Mouse (Mus musculus): ENCODE data around the gene Rpap3. TPM values are rescaled to one million over a fixed set of nuclear protein-coding genes. Genes with fewer than 3 reads are reported as not detected.

Gene Rpap3
- polyA plus RNA-seq, 1 experiment from 2014 or later, result 50.3 TPM

- WGBS, result 96% methylated on average over 5 of the region's 5 CpGs
- Histone ChIP-seq H3K9ac (replicated peaks; ENCODE audit: low read length) (no peak overlapping the region), H3K4me3 (replicated peaks; ENCODE audit: low read depth, low read length) (no peak overlapping the region), H3K9me3 (ENCODE audit: control insufficient read depth, low read length) (no peaks in the 10 kb centered on the region), H3K27me3 (ENCODE audit: control insufficient read depth, insufficient read depth, low read length) (no peaks in the 10 kb centered on the region), H3K4me1 (ENCODE audit: control insufficient read depth, insufficient read depth, low read length) (no peaks in the 10 kb centered on the region), H3K4me2 (ENCODE audit: low read length) (no peak overlapping the region), H3K36me3 (ENCODE audit: control insufficient read depth, insufficient read depth, low read length) (peaks cover 81% of the 10 kb centered on the region), H3K27ac (replicated peaks; ENCODE audit: low read depth, low read length) (no peak overlapping the region)
- ATAC-seq (ENCODE audit: low FRiP score, low TSS enrichment) (no peak), DNase-seq (no peak)
Measured at GRCm38 (mm10) chr15:97693411-97693810, 12.2 kb downstream of the Rpap3 start.

GRCm38 (mm10) chr15:97684118-97684517, 21.5 kb downstream of the Rpap3 start:
- Histone ChIP-seq H3K27ac (replicated peaks; ENCODE audit: low read depth, low read length) (no peak overlapping the region), H3K9ac (replicated peaks; ENCODE audit: low read length) (no peak overlapping the region), H3K4me1 (ENCODE audit: control insufficient read depth, insufficient read depth, low read length) (no peaks in the 10 kb centered on the region), H3K27me3 (ENCODE audit: control insufficient read depth, insufficient read depth, low read length) (no peaks in the 10 kb centered on the region), H3K4me3 (replicated peaks; ENCODE audit: low read depth, low read length) (no peak overlapping the region), H3K9me3 (ENCODE audit: control insufficient read depth, low read length) (no peaks in the 10 kb centered on the region), H3K4me2 (ENCODE audit: low read length) (no peak overlapping the region), H3K36me3 (ENCODE audit: control insufficient read depth, insufficient read depth, low read length) (peaks cover 86% of the 10 kb centered on the region)
- ATAC-seq (ENCODE audit: low FRiP score, low TSS enrichment) (no peak), DNase-seq (no peak)
- 96% methylated on average over 9 of the region's 9 CpGs for WGBS

GRCm38 (mm10) chr15:97682053-97682452, 23.6 kb downstream of the Rpap3 start:
- Histone ChIP-seq H3K27ac (replicated peaks; ENCODE audit: low read depth, low read length) (no peak overlapping the region), H3K9ac (replicated peaks; ENCODE audit: low read length) (no peak overlapping the region), H3K36me3 (ENCODE audit: control insufficient read depth, insufficient read depth, low read length) (peaks cover 87% of the 10 kb centered on the region), H3K4me1 (ENCODE audit: control insufficient read depth, insufficient read depth, low read length) (no peaks in the 10 kb centered on the region), H3K27me3 (ENCODE audit: control insufficient read depth, insufficient read depth, low read length) (no peaks in the 10 kb centered on the region), H3K9me3 (ENCODE audit: control insufficient read depth, low read length) (no peaks in the 10 kb centered on the region), H3K4me2 (ENCODE audit: low read length) (no peak overlapping the region), H3K4me3 (replicated peaks; ENCODE audit: low read depth, low read length) (no peak overlapping the region)
- WGBS, result 87% methylated on average over 8 of the region's 8 CpGs
- DNase-seq (no peak), ATAC-seq (ENCODE audit: low FRiP score, low TSS enrichment) (no peak)

GRCm38 (mm10) chr15:97679991-97680681, 25.5 kb downstream of the Rpap3 start:
- Histone ChIP-seq H3K4me3 (replicated peaks; ENCODE audit: low read depth, low read length) (no peak overlapping the region), H3K9ac (replicated peaks; ENCODE audit: low read length) (no peak overlapping the region), H3K36me3 (ENCODE audit: control insufficient read depth, insufficient read depth, low read length) (peaks cover 85% of the 10 kb centered on the region), H3K27ac (replicated peaks; ENCODE audit: low read depth, low read length) (peak overlapping the region; percentile 70), H3K9me3 (ENCODE audit: control insufficient read depth, low read length) (no peaks in the 10 kb centered on the region), H3K4me1 (ENCODE audit: control insufficient read depth, insufficient read depth, low read length) (no peaks in the 10 kb centered on the region), H3K4me2 (ENCODE audit: low read length) (peak overlapping the region; percentile 7), H3K27me3 (ENCODE audit: control insufficient read depth, insufficient read depth, low read length) (no peaks in the 10 kb centered on the region)
- ATAC-seq (ENCODE audit: low FRiP score, low TSS enrichment), result no peak
- peak; percentile 44 for DNase-seq
- WGBS, result 68% methylated on average over 18 of the region's 18 CpGs

DNA sequence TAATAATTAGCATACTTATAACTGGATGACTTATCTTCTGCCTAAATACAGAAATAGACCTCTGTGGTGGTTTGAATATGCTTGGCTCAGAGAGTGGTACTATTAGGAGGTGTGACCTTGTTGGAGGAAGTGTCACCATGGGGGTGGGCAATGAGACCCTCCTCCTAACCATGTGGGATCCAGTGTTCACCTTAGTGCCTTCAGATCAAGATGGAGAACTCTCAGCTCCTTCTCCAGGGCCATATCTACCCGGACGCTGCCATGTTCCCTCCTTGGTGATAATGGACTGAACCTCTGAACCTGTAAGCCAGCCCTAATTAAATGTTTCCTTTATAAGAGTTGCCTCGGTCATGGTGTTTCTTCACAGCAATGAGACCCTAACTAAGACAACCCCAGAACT, 28.3 kb downstream of the Rpap3 start:
- no peak for DNase-seq
- 95% methylated on average over 3 of the region's 3 CpGs for WGBS
- peaks cover 73% of the 10 kb centered on the region for H3K36me3 ChIP-seq (ENCODE audit: control insufficient read depth, insufficient read depth, low read length)
- no peak for ATAC-seq (ENCODE audit: low FRiP score, low TSS enrichment)
- peaks cover 6% of the 10 kb centered on the region for H3K4me1 ChIP-seq (ENCODE audit: control insufficient read depth, insufficient read depth, low read length)
- no peak overlapping the region for H3K27ac ChIP-seq (replicated peaks; ENCODE audit: low read depth, low read length)
- no peaks in the 10 kb centered on the region for H3K27me3 ChIP-seq (ENCODE audit: control insufficient read depth, insufficient read depth, low read length)
- H3K4me3 ChIP-seq (replicated peaks; ENCODE audit: low read depth, low read length), result no peak overlapping the region
- H3K9ac ChIP-seq (replicated peaks; ENCODE audit: low read length), result no peak overlapping the region
- H3K4me2 ChIP-seq (ENCODE audit: low read length), result no peak overlapping the region
- H3K9me3 ChIP-seq (ENCODE audit: control insufficient read depth, low read length), result no peaks in the 10 kb centered on the region

DNA sequence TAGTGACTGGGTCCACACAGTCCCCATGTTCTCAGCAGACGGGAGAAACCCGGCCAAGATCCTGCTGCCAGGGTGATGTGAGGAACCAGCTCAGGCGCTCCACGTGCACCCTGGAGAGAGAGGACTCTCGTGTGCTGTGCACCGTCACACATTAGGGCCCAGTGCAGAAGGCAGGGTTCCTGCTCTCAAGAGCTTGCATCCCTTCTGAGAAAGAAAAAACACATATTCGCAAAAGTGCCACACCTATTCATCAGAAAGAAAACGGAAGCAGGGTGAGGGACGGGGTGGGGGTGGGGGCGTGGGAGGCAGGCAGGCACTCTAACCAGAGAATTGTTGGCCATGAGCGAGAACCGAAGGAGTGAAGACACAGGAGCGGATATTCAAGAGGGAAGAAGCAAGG, 29.7 kb downstream of the Rpap3 start:
- Histone ChIP-seq H3K4me1 (ENCODE audit: control insufficient read depth, insufficient read depth, low read length) (peaks cover 14% of the 10 kb centered on the region), H3K4me3 (replicated peaks; ENCODE audit: low read depth, low read length) (no peak overlapping the region), H3K4me2 (ENCODE audit: low read length) (no peak overlapping the region), H3K36me3 (ENCODE audit: control insufficient read depth, insufficient read depth, low read length) (peaks cover 61% of the 10 kb centered on the region), H3K27me3 (ENCODE audit: control insufficient read depth, insufficient read depth, low read length) (no peaks in the 10 kb centered on the region), H3K9ac (replicated peaks; ENCODE audit: low read length) (no peak overlapping the region), H3K9me3 (ENCODE audit: control insufficient read depth, low read length) (no peaks in the 10 kb centered on the region), H3K27ac (replicated peaks; ENCODE audit: low read depth, low read length) (no peak overlapping the region)
- ATAC-seq (ENCODE audit: low FRiP score, low TSS enrichment), result no peak
- 95% methylated on average over 13 of the region's 13 CpGs for WGBS
- DNase-seq, result no peak

DNA sequence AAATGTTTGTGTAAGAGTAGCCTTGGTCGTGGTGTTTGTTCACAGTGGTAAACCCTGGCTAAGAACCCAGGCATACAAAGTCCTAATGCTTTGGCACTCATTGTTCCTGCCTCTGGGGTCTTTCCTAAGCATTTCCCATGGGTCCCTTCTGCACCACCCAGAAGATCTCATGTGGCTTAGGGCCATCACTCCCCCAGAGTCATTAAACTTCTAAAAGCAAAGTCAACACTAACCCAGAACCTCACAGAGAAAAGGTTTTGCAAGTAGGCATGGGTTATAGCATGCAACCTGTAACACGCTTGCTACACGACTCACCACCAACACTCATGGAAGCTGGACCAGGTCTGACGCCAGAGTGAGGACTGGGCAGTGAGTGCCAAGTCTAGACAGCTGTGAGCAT, 31.2 kb downstream of the Rpap3 start:
- ATAC-seq (ENCODE audit: low FRiP score, low TSS enrichment), result no peak
- H3K27ac ChIP-seq (replicated peaks; ENCODE audit: low read depth, low read length), result no peak overlapping the region

GRCm38 (mm10) chr15:97673256-97674000, 32.2 kb downstream of the Rpap3 start:
- ATAC-seq (ENCODE audit: low FRiP score, low TSS enrichment), result no peak
- no peak overlapping the region for H3K4me3 ChIP-seq (replicated peaks; ENCODE audit: low read depth, low read length)
- H3K9me3 ChIP-seq (ENCODE audit: control insufficient read depth, low read length), result no peaks in the 10 kb centered on the region
- H3K9ac ChIP-seq (replicated peaks; ENCODE audit: low read length), result no peak overlapping the region
- no peak overlapping the region for H3K27ac ChIP-seq (replicated peaks; ENCODE audit: low read depth, low read length)
- H3K4me2 ChIP-seq (ENCODE audit: low read length), result no peak overlapping the region
- DNase-seq, result no peak
- no peaks in the 10 kb centered on the region for H3K27me3 ChIP-seq (ENCODE audit: control insufficient read depth, insufficient read depth, low read length)
- 95% methylated on average over 7 of the region's 7 CpGs for WGBS
- H3K4me1 ChIP-seq (ENCODE audit: control insufficient read depth, insufficient read depth, low read length), result peaks cover 14% of the 10 kb centered on the region
- H3K36me3 ChIP-seq (ENCODE audit: control insufficient read depth, insufficient read depth, low read length), result peaks cover 46% of the 10 kb centered on the region

More for the DNA sequence above, 31.2 kb downstream of the Rpap3 start:
- Histone ChIP-seq H3K4me3 (replicated peaks; ENCODE audit: low read depth, low read length) (no peak overlapping the region), H3K9me3 (ENCODE audit: control insufficient read depth, low read length) (no peaks in the 10 kb centered on the region), H3K4me1 (ENCODE audit: control insufficient read depth, insufficient read depth, low read length) (peaks cover 14% of the 10 kb centered on the region), H3K4me2 (ENCODE audit: low read length) (no peak overlapping the region), H3K36me3 (ENCODE audit: control insufficient read depth, insufficient read depth, low read length) (peaks cover 49% of the 10 kb centered on the region), H3K27me3 (ENCODE audit: control insufficient read depth, insufficient read depth, low read length) (no peaks in the 10 kb centered on the region), H3K9ac (replicated peaks; ENCODE audit: low read length) (no peak overlapping the region)
- WGBS, result 95% methylated on average over 4 of the region's 4 CpGs
- DNase-seq, result no peak
